Mouse (Mus musculus) ES-E14 (cell line): ENCODE data around the gene Fmnl1. TPM values are rescaled to one million over a fixed set of nuclear protein-coding genes. Genes with fewer than 3 reads are reported as not detected.

Experiments
- DNase-seq: peaks from one replicate; pipeline ENCODE4 v3.0.0-alpha.2; 2013; ENCODE audit warnings: low read depth, low spot score
- H3K27ac ChIP-seq: 2 replicates; pipeline ENCODE4 v1.5.1; 2012; ENCODE audit warnings: low read depth, mild to moderate bottlenecking, low read length, moderate library complexity, mixed read lengths; ENCODE audit not compliant: poor library complexity, insufficient read depth, severe bottlenecking
- H3K36me3 ChIP-seq: 2 replicates; pipeline ENCODE4 v1.6.1; 2012; ENCODE audit warnings: mild to moderate bottlenecking, low read length, moderate library complexity, mixed read lengths; ENCODE audit not compliant: control insufficient read depth, poor library complexity, insufficient read depth, severe bottlenecking
- H3K4me1 ChIP-seq, 2 experiments: fragments of 150-350 bp in 1 of 2; sonication (generic) in 1 of 2; 2 replicates each; pipeline ENCODE4 v1.6.1; 2012; ENCODE audit warnings: low read length in 2 of 2, mild to moderate bottlenecking in 1 of 2, mixed read lengths in 1 of 2; ENCODE audit not compliant: control insufficient read depth in 2 of 2, insufficient read depth in 2 of 2, poor library complexity in 1 of 2
- H3K4me3 ChIP-seq, 2 experiments: fragments of 150-350 bp in 1 of 2; sonication (generic) in 1 of 2; 2 replicates each; pipeline ENCODE4 v1.5.1; 2012; ENCODE audit warnings: low read length in 2 of 2, low read depth in 1 of 2, mild to moderate bottlenecking in 1 of 2, mixed read lengths in 1 of 2; ENCODE audit not compliant: insufficient read depth in 1 of 2, poor library complexity in 1 of 2, severe bottlenecking in 1 of 2
- H3K9ac ChIP-seq: 2 replicates; pipeline ENCODE4 v1.6.1; 2012; ENCODE audit warnings: low read depth, mild to moderate bottlenecking, low read length, mixed read lengths; ENCODE audit not compliant: poor library complexity, insufficient read depth, severe bottlenecking
- H3K9me3 ChIP-seq: fragments of 150-350 bp; sonication (generic); 2 replicates; pipeline ENCODE4 v1.6.1; 2012; ENCODE audit warnings: low read depth, mild to moderate bottlenecking, low read length; ENCODE audit not compliant: control insufficient read depth, insufficient read depth
- CHD2 ChIP-seq: IDR thresholded peaks from 2 replicates; pipeline ENCODE4 v1.6.1; 2014; ENCODE audit warnings: mild to moderate bottlenecking, low read depth, low read length, inconsistent platforms
- HCFC1 ChIP-seq: IDR thresholded peaks from 2 replicates; pipeline ENCODE4 v1.6.1; 2012; ENCODE audit warnings: low read length, inconsistent platforms, borderline replicate concordance; ENCODE audit not compliant: insufficient read depth
- MAFK ChIP-seq: IDR thresholded peaks from 2 replicates; pipeline ENCODE4 v1.6.1; 2014; ENCODE audit warnings: mild to moderate bottlenecking, low read depth, low read length, inconsistent platforms; ENCODE audit not compliant: insufficient read depth
- ZC3H11A ChIP-seq: IDR thresholded peaks from 2 replicates; pipeline ENCODE4 v1.6.1; 2012; ENCODE audit warnings: low read depth, mild to moderate bottlenecking, inconsistent platforms, low read length, borderline replicate concordance
- ZNF384 ChIP-seq: IDR thresholded peaks from 2 replicates; pipeline ENCODE4 v1.6.1; 2012; ENCODE audit warnings: low read depth, low read length, inconsistent platforms
- in situ Hi-C, 2 experiments: fragments of 600-800 bp; cut with MboI; formaldehyde crosslinking; loops; one replicate each; pipeline ENCODE4 v1.15.1; 2025; ENCODE audit warnings: low sequenced_read_pairs in 2 of 2, inconsistent platforms in 1 of 2; ENCODE audit not compliant: unreplicated experiment in 2 of 2
- total RNA-seq: library from RNA; depleted of rRNA; stranded (reverse); fragments of 300-350 nt; gene quantifications from 2 replicates; pipeline ENCODE4 v1.2.3, GENCODE M21; 2012

The Fmnl1 gene
- total RNA-seq, 1 experiment = 0.94 TPM

- peaks cover 14 to 21% of the 10 kb centered on the region in 2 experiments; a peak in 3 of 4 replicates for H3K4me1 ChIP-seq
- in situ Hi-C loops = no loop called here
Measured at GRCm38 (mm10) chr11:103173771-103174344, 3.0 kb downstream of the Fmnl1 start.

GRCm38 (mm10) chr11:103174411-103174832, 3.5 kb downstream of the Fmnl1 start:
- Histone ChIP-seq H3K36me3 (no peaks in the 10 kb centered on the region), H3K9me3 (no peaks in the 10 kb centered on the region), H3K4me3 (no peak overlapping the region), H3K9ac (no peak overlapping the region), H3K4me1 (peaks cover 14 to 21% of the 10 kb centered on the region in 2 experiments; a peak in 3 of 4 replicates), H3K27ac (no peak overlapping the region)
- in situ Hi-C loops = no loop called here
- TF ChIP-seq CHD2 (no peak), ZC3H11A (no peak), HCFC1 (no peak), MAFK (no peak), ZNF384 (no peak)
- DNase-seq = no peak

More at GRCm38 (mm10) chr11:103173771-103174344, 3.0 kb downstream of the Fmnl1 start:
- no peaks in the 10 kb centered on the region for H3K36me3 ChIP-seq
- no peak overlapping the region for H3K27ac ChIP-seq
- H3K4me3 ChIP-seq = no peak overlapping the region
- DNase-seq = no peak
- no peak overlapping the region for H3K9ac ChIP-seq
- no peak for TF ChIP-seq CHD2
- no peaks in the 10 kb centered on the region for H3K9me3 ChIP-seq

- Histone ChIP-seq H3K36me3 (no peaks in the 10 kb centered on the region), H3K4me3 (no peak overlapping the region), H3K27ac (no peak overlapping the region), H3K4me1 (peaks cover 14 to 21% of the 10 kb centered on the region in 2 experiments; a peak in 3 of 4 replicates), H3K9ac (no peak overlapping the region), H3K9me3 (no peaks in the 10 kb centered on the region)
- in situ Hi-C loops = no loop called here
- TF ChIP-seq HCFC1 = no peak
- no peak for TF ChIP-seq MAFK
- DNase-seq = no peak
Measured at GRCm38 (mm10) chr11:103174891-103175391, 4.0 kb downstream of the Fmnl1 start.

GRCm38 (mm10) chr11:103175688-103176442, 5.0 kb downstream of the Fmnl1 start:
- no peak overlapping the region for H3K27ac ChIP-seq
- TF ChIP-seq ZC3H11A (no peak), CHD2 (no peak), MAFK (no peak), HCFC1 (no peak), ZNF384 (no peak)
- H3K4me1 ChIP-seq = peaks cover 14 to 21% of the 10 kb centered on the region in 2 experiments; a peak in 3 of 4 replicates
- H3K9ac ChIP-seq = no peak overlapping the region
- H3K4me3 ChIP-seq = no peak overlapping the region
- no peak for DNase-seq
- in situ Hi-C loops = no loop called here
- no peaks in the 10 kb centered on the region for H3K9me3 ChIP-seq
- no peaks in the 10 kb centered on the region for H3K36me3 ChIP-seq
